Comparison of ENCODE assay signal across 12 mouse cellular contexts in genomic region chr1:128803058-128803432, GRCm38 (mm10).
DNase-seq lines count a peak whose midpoint lies in the region; ATAC-seq and TF ChIP-seq lines count a peak whose summit lies in the region.
"Had no signal": no experiment of that assay in that cellular context is flagged by ENCODE, and none has a peak within 500 bp of the region (broad histone marks: within the 10 kb centered on the region; RNA-seq: fewer than 3 reads in every experiment).

No protein-coding gene starts in this region.

- DNase-seq in kidney, postnatal 10 days: peak; percentile 12
- DNase-seq in kidney, postnatal 36 days: no peak
- no peak for DNase-seq in forebrain, postnatal 0 days
- DNase-seq in gastrocnemius, postnatal 25 days: no peak
- no peak for DNase-seq in liver
- DNase-seq: adrenal gland, postnatal 14 days; kidney, adult 11 months had no signal

- no peak overlapping the region for H3K4me3 ChIP-seq in embryonic facial prominence, embryonic 15.5 days (replicated peaks)
- H3K4me3 ChIP-seq in forebrain, postnatal 0 days (ENCODE audit: low read depth, low read length): no peak overlapping the region
- no peak overlapping the region for H3K4me3 ChIP-seq in midbrain, embryonic 16.5 days (ENCODE audit: low read depth, low read length)
- H3K4me3 ChIP-seq: limb, embryonic 12.5 days; neural tube, embryonic 12.5 days had no signal

- no peak overlapping the region for H3K27ac ChIP-seq in embryonic facial prominence, embryonic 15.5 days (replicated peaks)
- H3K27ac ChIP-seq in forebrain, postnatal 0 days (ENCODE audit: low read depth, low read length): peak overlapping the region; percentile 54; the same call in 1 of the 2 replicates
- no peak overlapping the region for H3K27ac ChIP-seq in midbrain, embryonic 16.5 days (ENCODE audit: low read length)
- H3K27ac ChIP-seq: limb, embryonic 12.5 days; macrophage; neural tube, embryonic 12.5 days had no signal

- no peak overlapping the region for H3K9ac ChIP-seq in embryonic facial prominence, embryonic 15.5 days
- no peak overlapping the region for H3K9ac ChIP-seq in forebrain, postnatal 0 days
- no peak overlapping the region for H3K9ac ChIP-seq in midbrain, embryonic 16.5 days (ENCODE audit: low read depth, low read length)
- H3K9ac ChIP-seq: limb, embryonic 12.5 days; neural tube, embryonic 12.5 days had no signal

- no peak overlapping the region for H3K4me2 ChIP-seq in embryonic facial prominence, embryonic 15.5 days (replicated peaks)
- no peak overlapping the region for H3K4me2 ChIP-seq in forebrain, postnatal 0 days (ENCODE audit: low read depth)
- no peak overlapping the region for H3K4me2 ChIP-seq in midbrain, embryonic 16.5 days (ENCODE audit: low read length)
- H3K4me2 ChIP-seq: limb, embryonic 12.5 days; neural tube, embryonic 12.5 days had no signal

- no peaks in the 10 kb centered on the region for H3K27me3 ChIP-seq in embryonic facial prominence, embryonic 15.5 days
- H3K27me3 ChIP-seq in forebrain, postnatal 0 days (ENCODE audit: insufficient read depth, low read length): no peaks in the 10 kb centered on the region
- no peaks in the 10 kb centered on the region for H3K27me3 ChIP-seq in midbrain, embryonic 16.5 days (ENCODE audit: control insufficient read depth, insufficient read depth, low read depth, low read length)
- H3K27me3 ChIP-seq: neural tube, embryonic 12.5 days had no signal

- peaks cover 9% of the 10 kb centered on the region for H3K4me1 ChIP-seq in embryonic facial prominence, embryonic 15.5 days
- H3K4me1 ChIP-seq in forebrain, postnatal 0 days (ENCODE audit: insufficient read depth): 0 out of 2 replicates have a peak, but pooled peaks cover 4% of the 10 kb centered on the region
- peaks cover 14% of the 10 kb centered on the region for H3K4me1 ChIP-seq in midbrain, embryonic 16.5 days (ENCODE audit: control insufficient read depth, insufficient read depth, low read length)

- TF ChIP-seq CTCF in forebrain, postnatal 0 days (IDR thresholded peaks at IDR 0.05; ENCODE audit: low read depth): no peak

- ATAC-seq in embryonic facial prominence, embryonic 15.5 days (ENCODE audit: insufficient number of reproducible peaks, low FRiP score, low TSS enrichment, low read depth): 0 out of 2 replicates have a peak, but pooled peaks have one; percentile 4
- ATAC-seq in forebrain, postnatal 0 days: no peak
- peak; percentile 16; the same call in 1 of the 2 replicates for ATAC-seq in midbrain, embryonic 16.5 days

- H3K9me3 ChIP-seq in embryonic facial prominence, embryonic 15.5 days (replicated peaks): no peaks in the 10 kb centered on the region
- H3K9me3 ChIP-seq in forebrain, postnatal 0 days (ENCODE audit: low read length): no peaks in the 10 kb centered on the region
- H3K9me3 ChIP-seq in midbrain, embryonic 16.5 days (replicated peaks; ENCODE audit: control insufficient read depth, low read length, poor library complexity, severe bottlenecking): no peaks in the 10 kb centered on the region
- H3K9me3 ChIP-seq: limb, embryonic 12.5 days; neural tube, embryonic 12.5 days had no signal

- no peaks in the 10 kb centered on the region for H3K36me3 ChIP-seq in embryonic facial prominence, embryonic 15.5 days
- H3K36me3 ChIP-seq in forebrain, postnatal 0 days (ENCODE audit: insufficient read depth): no peaks in the 10 kb centered on the region
- no peaks in the 10 kb centered on the region for H3K36me3 ChIP-seq in midbrain, embryonic 16.5 days (ENCODE audit: control insufficient read depth, insufficient read depth, low read length)
- H3K36me3 ChIP-seq: limb, embryonic 12.5 days; neural tube, embryonic 12.5 days had no signal
